Mouse (Mus musculus) kidney, postnatal 0 days (tissue): ENCODE data around the gene Siglec1. TPM values are rescaled to one million over a fixed set of nuclear protein-coding genes. Genes with fewer than 3 reads are reported as not detected.

Experiments
- ATAC-seq: fragments of 200-750 bp; cut with Nextera tagmentation; replicated peaks from 2 replicates; pipeline ENCODE4 v1.8.0; 2017; ENCODE audit warnings: low read depth, moderate number of reproducible peaks, moderate TSS enrichment, moderate library complexity; ENCODE audit not compliant: low FRiP score
- DNase-seq: peaks from one replicate; pipeline ENCODE4 v3.0.0-alpha.2; 2016; ENCODE audit warnings: low spot score
- H3K27ac ChIP-seq: fragments of 300-500 bp; sonication (generic); 2 replicates; pipeline ENCODE4 v1.5.1; 2014; ENCODE audit warnings: mild to moderate bottlenecking
- H3K27me3 ChIP-seq: fragments of 300-500 bp; sonication (generic); 2 replicates; pipeline ENCODE4 v1.6.1; 2014; ENCODE audit warnings: low read length, mixed read lengths; ENCODE audit not compliant: insufficient read depth
- H3K36me3 ChIP-seq: fragments of 300-500 bp; sonication (generic); 2 replicates; pipeline ENCODE4 v1.6.1; 2014; ENCODE audit warnings: low read length, mixed read lengths; ENCODE audit not compliant: insufficient read depth
- H3K4me1 ChIP-seq: fragments of 300-500 bp; sonication (generic); replicated peaks from 2 replicates; pipeline ENCODE4 v1.6.1; 2014; ENCODE audit warnings: antibody characterized with exemption, low read length, mixed read lengths; ENCODE audit not compliant: insufficient read depth
- H3K4me2 ChIP-seq: fragments of 300-500 bp; sonication (generic); 2 replicates; pipeline ENCODE4 v1.6.1; 2014; ENCODE audit warnings: mild to moderate bottlenecking, low read length, moderate library complexity, mixed read lengths
- H3K4me3 ChIP-seq: fragments of 300-500 bp; sonication (generic); replicated peaks from 2 replicates; pipeline ENCODE4 v1.5.1; 2014; ENCODE audit warnings: low read depth, low read length
- H3K9ac ChIP-seq: fragments of 300-500 bp; sonication (generic); 2 replicates; pipeline ENCODE4 v1.6.1; 2014; ENCODE audit warnings: low read depth, low read length
- H3K9me3 ChIP-seq: fragments of 300-500 bp; sonication (generic); replicated peaks from 2 replicates; pipeline ENCODE4 v1.6.1; 2016; ENCODE audit warnings: low read length, inconsistent platforms, mixed read lengths
- CTCF ChIP-seq: IDR thresholded peaks from 2 replicates; pipeline ENCODE4 v1.5.1; 2016; ENCODE audit warnings: antibody characterized with exemption, low read depth, mild to moderate bottlenecking, moderate library complexity
- WGBS: fragments of 180-500 bp; shearing (Covaris S2); extraction: QIAGEN DNeasy Blood & Tissue Kit; methylation state at CpG from one replicate; pipeline ENCODE4 v1.1.7; 2014; 5-methylcytosine and 5-hydroxymethylcytosine counted together
- polyA plus RNA-seq: library from polyadenylated mRNA; unstranded; fragments of >200 nt; fragmentation: Nextera tagmentation; extraction: Ambion mirVana; gene quantifications from 2 replicates; pipeline ENCODE4 v1.2.1, GENCODE M21; 2015

The Siglec1 gene
- 0.33 and 0.41 TPM in 2 replicates for polyA plus RNA-seq

GRCm38 (mm10) chr2:131086667-131087390, at the start of gene Siglec1:
Gene Siglec1 (minus strand): TSS chr2:131086765.
- TF ChIP-seq CTCF = no peak
- Histone ChIP-seq H3K27me3 (no peaks in the 10 kb centered on the region), H3K4me1 (no peaks in the 10 kb centered on the region), H3K27ac (0 out of 2 replicates have a peak within 1 kb of the TSS, but pooled peaks have one; percentile 5), H3K9ac (no peak within 1 kb of the TSS), H3K4me2 (no peak within 1 kb of the TSS), H3K4me3 (no peak within 1 kb of the TSS), H3K36me3 (no peaks in the 10 kb centered on the region), H3K9me3 (no peaks in the 10 kb centered on the region)
- no peak for DNase-seq
- 69% methylated on average over 11 of the region's 11 CpGs for WGBS
- no peak for ATAC-seq

- H3K27ac ChIP-seq = no peak overlapping the region
- no peak overlapping the region for H3K4me3 ChIP-seq
- no peak for DNase-seq
- H3K36me3 ChIP-seq = peaks cover 5% of the 10 kb centered on the region; the same call in 1 of the 2 replicates
- no peak for TF ChIP-seq CTCF
- H3K9me3 ChIP-seq = no peaks in the 10 kb centered on the region
- H3K27me3 ChIP-seq = no peaks in the 10 kb centered on the region
- H3K9ac ChIP-seq = 0 out of 2 replicates have a peak overlapping the region, but pooled peaks have one; percentile 13
- ATAC-seq = no peak
- H3K4me1 ChIP-seq = no peaks in the 10 kb centered on the region
- no peak overlapping the region for H3K4me2 ChIP-seq
- 71% methylated on average over 11 of the region's 11 CpGs for WGBS
These were observed 49.1 kb upstream of the Siglec1 start for GRCm38 (mm10) chr2:131135521-131136139.

GRCm38 (mm10) chr2:131134826-131135400, 48.3 kb upstream of the Siglec1 start:
- Histone ChIP-seq H3K9ac (no peak overlapping the region), H3K4me3 (no peak overlapping the region), H3K9me3 (no peaks in the 10 kb centered on the region), H3K4me2 (no peak overlapping the region), H3K27me3 (no peaks in the 10 kb centered on the region), H3K27ac (peak overlapping the region; percentile 60), H3K36me3 (peaks cover 5% of the 10 kb centered on the region; the same call in 1 of the 2 replicates), H3K4me1 (no peaks in the 10 kb centered on the region)
- 73% methylated on average over 8 of the region's 8 CpGs for WGBS
- ATAC-seq = 0 out of 2 replicates have a peak, but pooled peaks have one; percentile 26
- no peak for TF ChIP-seq CTCF
- DNase-seq = no peak

- ATAC-seq (0 out of 2 replicates have a peak, but pooled peaks have one; percentile 8), DNase-seq (peak; percentile 49)
- H3K27ac ChIP-seq = peak overlapping the region; percentile 60; the same call in 1 of the 2 replicates
- peaks cover 5% of the 10 kb centered on the region; the same call in 1 of the 2 replicates for H3K36me3 ChIP-seq
- H3K9me3 ChIP-seq = no peaks in the 10 kb centered on the region
- WGBS = 75% methylated on average over 1 of the region's 1 CpGs
- no peak overlapping the region for H3K4me3 ChIP-seq
- no peak overlapping the region for H3K4me2 ChIP-seq
- no peaks in the 10 kb centered on the region for H3K4me1 ChIP-seq
- no peak overlapping the region for H3K9ac ChIP-seq
- no peak for TF ChIP-seq CTCF
- H3K27me3 ChIP-seq = no peaks in the 10 kb centered on the region
These were observed 47.8 kb upstream of the Siglec1 start for GRCm38 (mm10) chr2:131134381-131134780.

GRCm38 (mm10) chr2:131132930-131133547, 46.5 kb upstream of the Siglec1 start, which contains the start of gene Gm11037:
Gene Gm11037 (plus strand): TSS chr2:131133497.
- DNase-seq (no peak), ATAC-seq (no peak)
- TF ChIP-seq CTCF = no peak
- Histone ChIP-seq H3K27me3 (no peaks in the 10 kb centered on the region), H3K9me3 (no peaks in the 10 kb centered on the region), H3K9ac (no peak within 1 kb of the TSS), H3K4me1 (peaks cover 6% of the 10 kb centered on the region), H3K36me3 (no peaks in the 10 kb centered on the region), H3K4me3 (no peak within 1 kb of the TSS), H3K27ac (peak within 1 kb of the TSS; percentile 44; the same call in 1 of the 2 replicates), H3K4me2 (no peak within 1 kb of the TSS)
- 78% methylated on average over 9 of the region's 9 CpGs for WGBS
